Mouse (Mus musculus) ES-E14 (cell line): ENCODE results near the gene Glyatl3. TPM values are rescaled to one million over a fixed set of nuclear protein-coding genes. Genes with fewer than 3 reads are reported as not detected.

Experiments used
- DNase-seq: peaks from one replicate; pipeline ENCODE4 v3.0.0-alpha.2; 2013; ENCODE audit warnings: low read depth, low spot score
- H3K27ac ChIP-seq: 2 replicates; pipeline ENCODE4 v1.5.1; 2012; ENCODE audit warnings: low read depth, mild to moderate bottlenecking, low read length, moderate library complexity, mixed read lengths; ENCODE audit not compliant: poor library complexity, insufficient read depth, severe bottlenecking
- H3K36me3 ChIP-seq: 2 replicates; pipeline ENCODE4 v1.6.1; 2012; ENCODE audit warnings: mild to moderate bottlenecking, low read length, moderate library complexity, mixed read lengths; ENCODE audit not compliant: control insufficient read depth, poor library complexity, insufficient read depth, severe bottlenecking
- H3K4me1 ChIP-seq, 2 experiments: fragments of 150-350 bp in 1 of 2; sonication (generic) in 1 of 2; 2 replicates each; pipeline ENCODE4 v1.6.1; 2012; ENCODE audit warnings: low read length in 2 of 2, mild to moderate bottlenecking in 1 of 2, mixed read lengths in 1 of 2; ENCODE audit not compliant: control insufficient read depth in 2 of 2, insufficient read depth in 2 of 2, poor library complexity in 1 of 2
- H3K4me3 ChIP-seq, 2 experiments: fragments of 150-350 bp in 1 of 2; sonication (generic) in 1 of 2; 2 replicates each; pipeline ENCODE4 v1.5.1; 2012; ENCODE audit warnings: low read length in 2 of 2, low read depth in 1 of 2, mild to moderate bottlenecking in 1 of 2, mixed read lengths in 1 of 2; ENCODE audit not compliant: insufficient read depth in 1 of 2, poor library complexity in 1 of 2, severe bottlenecking in 1 of 2
- H3K9ac ChIP-seq: 2 replicates; pipeline ENCODE4 v1.6.1; 2012; ENCODE audit warnings: low read depth, mild to moderate bottlenecking, low read length, mixed read lengths; ENCODE audit not compliant: poor library complexity, insufficient read depth, severe bottlenecking
- H3K9me3 ChIP-seq: fragments of 150-350 bp; sonication (generic); 2 replicates; pipeline ENCODE4 v1.6.1; 2012; ENCODE audit warnings: low read depth, mild to moderate bottlenecking, low read length; ENCODE audit not compliant: control insufficient read depth, insufficient read depth
- CHD2 ChIP-seq: IDR thresholded peaks from 2 replicates; pipeline ENCODE4 v1.6.1; 2014; ENCODE audit warnings: mild to moderate bottlenecking, low read depth, low read length, inconsistent platforms
- HCFC1 ChIP-seq: IDR thresholded peaks from 2 replicates; pipeline ENCODE4 v1.6.1; 2012; ENCODE audit warnings: low read length, inconsistent platforms, borderline replicate concordance; ENCODE audit not compliant: insufficient read depth
- MAFK ChIP-seq: IDR thresholded peaks from 2 replicates; pipeline ENCODE4 v1.6.1; 2014; ENCODE audit warnings: mild to moderate bottlenecking, low read depth, low read length, inconsistent platforms; ENCODE audit not compliant: insufficient read depth
- ZC3H11A ChIP-seq: IDR thresholded peaks from 2 replicates; pipeline ENCODE4 v1.6.1; 2012; ENCODE audit warnings: low read depth, mild to moderate bottlenecking, inconsistent platforms, low read length, borderline replicate concordance
- ZNF384 ChIP-seq: IDR thresholded peaks from 2 replicates; pipeline ENCODE4 v1.6.1; 2012; ENCODE audit warnings: low read depth, low read length, inconsistent platforms
- in situ Hi-C, 2 experiments: fragments of 600-800 bp; cut with MboI; formaldehyde crosslinking; loops; one replicate each; pipeline ENCODE4 v1.15.1; 2025; ENCODE audit warnings: low sequenced_read_pairs in 2 of 2, inconsistent platforms in 1 of 2; ENCODE audit not compliant: unreplicated experiment in 2 of 2
- total RNA-seq: library from RNA; depleted of rRNA; stranded (reverse); fragments of 300-350 nt; gene quantifications from 2 replicates; pipeline ENCODE4 v1.2.3, GENCODE M21; 2012; rRNA removed

The Glyatl3 gene
- total RNA-seq, 1 experiment, result not detected

GRCm38 (mm10) chr17:40874701-40875100 lies 39.4 kb downstream of the Glyatl3 start:
- no peaks in the 10 kb centered on the region for H3K9me3 ChIP-seq
- no peaks in the 10 kb centered on the region for H3K36me3 ChIP-seq
- H3K9ac ChIP-seq, result no peak overlapping the region
- H3K4me3 ChIP-seq, result no peak overlapping the region
- H3K4me1 ChIP-seq, result no peaks in the 10 kb centered on the region
- TF ChIP-seq HCFC1 (no peak), CHD2 (no peak), MAFK (no peak), ZC3H11A (no peak), ZNF384 (no peak)
- H3K27ac ChIP-seq, result no peak overlapping the region
- no peak for DNase-seq
- in situ Hi-C loops, result no loop called here

DNA sequence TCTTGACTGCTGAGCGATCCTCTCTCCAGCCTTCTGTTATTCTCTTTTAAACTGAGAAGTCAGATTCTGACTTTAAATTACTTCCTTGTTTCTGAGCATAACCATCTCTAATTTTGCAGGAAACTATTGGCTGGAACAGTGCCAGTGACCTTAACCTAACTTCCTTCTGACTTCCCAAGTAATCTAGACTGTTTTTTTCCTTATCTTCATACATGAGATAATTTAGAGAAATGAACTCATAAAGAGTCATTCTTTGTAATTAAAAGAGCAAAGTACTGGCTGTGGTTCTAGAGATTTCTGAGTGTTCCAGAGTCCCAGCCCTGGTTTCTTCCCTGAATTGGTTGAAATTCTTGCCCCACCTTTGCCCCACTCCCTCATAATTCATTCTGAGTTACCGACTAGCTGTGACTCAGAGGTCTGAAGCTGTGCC lies 40.6 kb downstream of the Glyatl3 start:
- no peaks in the 10 kb centered on the region for H3K36me3 ChIP-seq
- H3K9ac ChIP-seq, result no peak overlapping the region
- H3K4me3 ChIP-seq, result no peak overlapping the region
- no peaks in the 10 kb centered on the region for H3K4me1 ChIP-seq
- TF ChIP-seq ZC3H11A, result no peak
- no peak for TF ChIP-seq ZNF384
- TF ChIP-seq CHD2, result no peak
- no peak for TF ChIP-seq MAFK
- TF ChIP-seq HCFC1, result no peak
- H3K9me3 ChIP-seq, result no peaks in the 10 kb centered on the region
- in situ Hi-C loops, result no loop called here
- H3K27ac ChIP-seq, result no peak overlapping the region
- no peak for DNase-seq

GRCm38 (mm10) chr17:40872626-40873025 lies 41.5 kb downstream of the Glyatl3 start:
- no peak overlapping the region for H3K4me3 ChIP-seq
- no peak overlapping the region for H3K9ac ChIP-seq
- H3K9me3 ChIP-seq, result no peaks in the 10 kb centered on the region
- no peak for DNase-seq
- in situ Hi-C loops, result no loop called here
- TF ChIP-seq ZC3H11A, result no peak
- TF ChIP-seq ZNF384, result no peak
- TF ChIP-seq HCFC1, result no peak
- TF ChIP-seq MAFK, result no peak
- TF ChIP-seq CHD2, result no peak
- no peaks in the 10 kb centered on the region for H3K36me3 ChIP-seq
- H3K4me1 ChIP-seq, result no peaks in the 10 kb centered on the region
- no peak overlapping the region for H3K27ac ChIP-seq

DNA sequence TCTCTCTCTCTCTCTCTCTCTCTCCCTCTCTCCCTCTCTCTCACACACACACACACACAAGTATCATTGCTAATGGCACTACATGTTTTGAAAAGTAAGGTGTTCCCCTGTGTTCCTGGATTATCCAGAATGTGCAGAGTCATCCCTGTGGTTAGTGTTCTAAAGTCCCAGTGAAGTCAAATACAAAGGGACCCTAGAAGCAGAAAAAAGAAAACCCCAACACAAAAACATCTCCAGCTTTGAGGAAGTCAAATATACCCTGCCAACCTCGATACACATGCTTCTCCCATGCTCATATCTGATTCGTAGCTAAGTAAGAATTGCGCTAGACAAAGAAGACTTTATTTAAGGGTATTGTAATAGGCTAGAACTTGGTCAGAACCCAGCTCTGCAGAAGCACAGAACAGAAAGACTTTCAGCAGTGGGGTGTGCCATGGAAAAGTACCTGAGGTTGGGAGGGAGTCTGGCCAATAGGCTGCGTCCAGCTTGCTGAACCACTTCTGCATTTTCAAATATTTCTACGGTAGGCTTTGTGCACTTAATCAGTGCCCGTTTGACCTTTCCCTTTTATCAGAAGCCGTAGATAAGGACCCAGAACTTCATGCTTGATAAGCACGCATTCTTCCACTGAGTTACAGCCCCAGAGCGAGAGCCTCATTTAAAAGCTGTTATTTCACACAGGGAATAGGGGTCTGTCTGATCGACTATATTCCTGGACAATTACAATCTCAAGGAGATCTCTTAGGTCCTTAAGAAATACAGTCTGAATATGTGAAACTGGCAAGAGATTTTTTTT lies 45.0 kb downstream of the Glyatl3 start:
- in situ Hi-C loops, result no loop called here
- Histone ChIP-seq H3K36me3 (no peaks in the 10 kb centered on the region), H3K9ac (no peak overlapping the region), H3K4me3 (no peak overlapping the region), H3K4me1 (no peaks in the 10 kb centered on the region), H3K9me3 (no peaks in the 10 kb centered on the region), H3K27ac (no peak overlapping the region)
- no peak for DNase-seq
- TF ChIP-seq CHD2 (no peak), MAFK (no peak), HCFC1 (no peak), ZC3H11A (no peak), ZNF384 (no peak)

GRCm38 (mm10) chr17:40855065-40855464 lies 59.1 kb downstream of the Glyatl3 start:
- TF ChIP-seq ZNF384, result no peak
- no peak for TF ChIP-seq MAFK
- no peak for TF ChIP-seq ZC3H11A
- H3K27ac ChIP-seq, result no peak overlapping the region
- no peaks in the 10 kb centered on the region for H3K9me3 ChIP-seq
- no peak overlapping the region for H3K9ac ChIP-seq
- H3K4me3 ChIP-seq, result no peak overlapping the region
- no peaks in the 10 kb centered on the region for H3K36me3 ChIP-seq
- in situ Hi-C loops, result no loop called here
- no peaks in the 10 kb centered on the region for H3K4me1 ChIP-seq
- no peak for DNase-seq

Other genes starting within 250 kb of the Glyatl3 start
- gene Esp1, start 187.2 kb downstream of the Glyatl3 start, total RNA-seq, result not detected in 2 replicates
- gene Crisp2, start 107.3 kb downstream of the Glyatl3 start, total RNA-seq, result not detected in 2 replicates
- not detected in 2 replicates for gene Rhag, start 103.2 kb downstream of the Glyatl3 start, total RNA-seq
- gene 9130008F23Rik, start 33.8 kb downstream of the Glyatl3 start, total RNA-seq, result 1.4 and 3.5 TPM in 2 replicates
- 58.0 and 76.3 TPM in 2 replicates for gene Mut, start 20.3 kb upstream of the Glyatl3 start, total RNA-seq
- 11.8 and 13.7 TPM in 2 replicates for gene Cenpq, start 20.7 kb upstream of the Glyatl3 start, total RNA-seq